Mouse (Mus musculus): ENCODE measurements around the gene Ppp1r1c. TPM values are rescaled to one million over a fixed set of nuclear protein-coding genes. Genes with fewer than 3 reads are reported as not detected.
"Not testable (repeated sequence)": the region's sequence is repeated elsewhere in the genome, so short reads cannot be mapped to it uniquely, and the experiment has no call there.

Ppp1r1c gene
- polyA plus RNA-seq, 3 experiments from 2014 or later, result 0.09 TPM; not detected in 2

DNA sequence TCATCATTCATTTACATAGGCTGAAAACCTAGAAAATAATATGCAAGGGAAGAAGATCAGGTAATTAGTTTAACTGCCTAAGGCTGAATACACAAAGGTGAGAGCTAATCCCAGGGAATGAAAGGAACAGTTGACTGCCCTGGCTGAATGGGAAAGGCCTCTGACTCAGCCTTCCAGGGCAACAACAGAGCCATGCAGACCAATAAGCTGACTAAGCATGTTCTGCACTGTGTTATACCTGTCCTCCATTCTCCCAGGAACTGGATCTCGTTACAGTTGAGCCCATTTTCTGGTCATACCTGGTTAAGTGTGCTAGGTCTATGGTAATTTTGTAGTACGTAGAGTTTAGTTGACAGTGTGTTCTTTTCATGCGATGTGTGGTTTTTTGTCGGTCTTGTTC, 36.6 kb downstream of the Ppp1r1c start:
- ATAC-seq, result no peak

DNA sequence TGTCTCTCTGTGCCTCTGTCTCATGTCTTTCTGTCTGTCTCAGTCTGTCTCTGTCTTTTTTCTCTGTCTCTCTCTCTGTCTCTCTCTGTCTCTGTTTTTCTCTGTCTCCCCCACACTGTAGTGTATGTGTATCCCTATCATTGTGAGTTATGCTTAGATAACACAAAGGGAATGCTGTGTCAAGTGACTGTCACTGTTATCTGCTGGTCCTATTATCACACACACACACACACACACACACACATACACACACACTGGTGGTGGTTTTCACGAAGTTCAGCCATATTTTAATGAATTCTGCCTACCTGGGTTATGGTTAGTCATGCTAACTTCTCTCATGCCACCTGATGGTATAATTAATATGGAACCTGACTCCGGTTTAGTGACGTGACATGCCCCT, 44.1 kb downstream of the Ppp1r1c start:
- no peak for ATAC-seq

DNA sequence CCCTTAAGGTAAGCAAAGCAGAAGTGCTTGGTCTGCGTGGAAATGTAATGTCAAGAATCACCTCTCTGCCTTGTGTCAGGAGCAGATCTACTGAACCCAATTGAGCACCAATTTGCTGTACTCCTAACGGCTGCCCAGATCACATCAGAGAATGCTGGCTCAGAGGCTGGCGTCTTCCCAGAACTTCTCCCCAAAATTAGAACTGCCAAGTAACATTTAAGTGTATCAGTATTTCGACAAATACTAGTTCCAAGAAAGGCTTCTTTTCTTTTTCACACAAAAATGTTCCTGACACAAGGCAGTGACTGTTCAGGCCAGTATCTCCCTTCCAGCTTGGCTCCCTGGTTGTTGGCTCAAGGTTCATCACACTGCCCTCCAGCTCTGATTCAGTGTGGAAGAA, 52.4 kb downstream of the Ppp1r1c start:
- no peak for ATAC-seq

DNA sequence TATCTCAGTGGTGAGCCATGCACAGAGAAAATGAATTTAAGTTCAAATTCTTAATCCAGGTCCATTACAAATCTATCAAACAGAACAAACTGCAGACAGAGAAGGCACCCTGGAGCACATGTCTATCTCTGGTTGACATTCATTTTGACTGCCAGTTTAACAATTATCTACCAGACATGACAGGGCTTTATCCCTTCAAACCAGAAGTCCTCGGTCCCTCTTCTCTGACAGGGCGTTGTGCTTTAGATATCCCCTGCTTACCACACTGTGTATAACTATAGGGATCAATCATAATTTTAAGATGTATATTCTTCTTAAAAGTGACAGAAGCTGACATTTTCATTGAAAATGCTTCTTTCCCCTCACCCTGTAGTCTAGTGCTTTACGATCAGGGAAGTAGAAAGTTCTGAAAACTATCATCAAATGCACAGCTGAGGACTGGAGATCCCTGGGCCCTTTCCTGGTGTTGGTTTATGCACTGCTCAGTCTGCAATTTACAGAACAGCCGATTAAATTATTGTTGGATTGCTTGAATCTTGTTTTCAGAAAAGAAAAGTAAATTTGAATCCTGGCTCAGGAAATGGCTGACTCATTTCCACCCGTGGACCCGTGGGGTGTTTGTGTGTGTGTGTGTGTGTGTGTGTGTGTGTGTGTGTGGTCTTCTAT, 55.3 kb downstream of the Ppp1r1c start:
- no peak for ATAC-seq

DNA sequence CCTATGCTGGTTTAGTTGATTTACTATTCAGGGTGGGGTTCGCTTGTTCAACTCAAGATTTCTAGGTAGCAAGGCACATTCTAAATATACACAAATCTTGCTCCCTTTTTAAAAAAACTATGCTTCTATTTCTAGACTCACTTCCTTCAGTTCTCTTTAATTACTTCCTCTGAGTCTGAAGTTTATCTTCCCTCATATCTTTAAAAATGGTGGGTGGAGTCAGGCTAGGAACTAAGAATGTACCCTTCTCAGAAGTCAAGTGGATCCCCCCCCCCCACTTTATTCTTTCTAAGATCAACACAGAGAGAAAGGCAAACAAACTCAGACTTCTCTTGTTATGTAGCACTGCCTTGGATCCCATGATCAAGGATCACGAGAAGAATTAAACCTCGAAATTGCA, 57.5 kb downstream of the Ppp1r1c start:
- ATAC-seq, result no peak

DNA sequence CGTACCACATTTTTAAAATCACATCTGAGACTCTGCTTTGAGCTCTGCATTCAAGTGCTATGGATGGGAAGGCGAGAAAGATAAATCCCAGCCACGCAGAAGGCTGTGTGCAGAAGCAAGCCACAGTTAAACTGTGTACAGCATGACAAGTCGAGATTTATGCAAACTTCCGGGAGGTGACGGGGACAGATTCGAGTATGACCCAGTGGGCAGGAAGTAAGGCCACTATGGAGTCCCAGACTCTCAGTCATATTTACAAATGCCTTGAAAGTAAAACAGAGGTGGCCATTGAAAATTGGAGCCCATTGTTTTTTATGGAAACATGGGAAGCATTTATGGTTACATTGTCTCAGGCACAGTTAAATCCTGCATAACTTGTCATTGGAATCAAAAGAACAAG, 58.1 kb downstream of the Ppp1r1c start:
- ATAC-seq, result no peak

DNA sequence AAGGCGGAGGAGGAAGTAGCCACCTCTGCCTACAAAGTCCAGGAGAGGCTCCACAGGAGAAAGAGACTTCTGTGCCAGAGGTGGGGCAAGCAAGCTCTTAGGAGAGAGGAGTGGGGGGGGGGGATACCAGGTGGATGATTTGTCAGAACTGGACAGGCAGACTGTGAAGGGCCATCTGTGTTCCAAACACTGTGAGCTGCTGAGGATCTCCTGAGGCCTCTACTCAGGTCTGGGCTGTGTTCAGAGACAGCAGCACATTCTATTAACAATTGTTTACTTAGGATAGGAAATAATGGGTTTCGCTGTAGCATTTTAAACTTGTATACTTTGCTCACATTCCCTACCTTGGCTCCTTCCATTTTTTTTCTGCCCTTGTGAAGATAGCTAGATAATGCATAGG, 61.0 kb downstream of the Ppp1r1c start:
- no peak for ATAC-seq

DNA sequence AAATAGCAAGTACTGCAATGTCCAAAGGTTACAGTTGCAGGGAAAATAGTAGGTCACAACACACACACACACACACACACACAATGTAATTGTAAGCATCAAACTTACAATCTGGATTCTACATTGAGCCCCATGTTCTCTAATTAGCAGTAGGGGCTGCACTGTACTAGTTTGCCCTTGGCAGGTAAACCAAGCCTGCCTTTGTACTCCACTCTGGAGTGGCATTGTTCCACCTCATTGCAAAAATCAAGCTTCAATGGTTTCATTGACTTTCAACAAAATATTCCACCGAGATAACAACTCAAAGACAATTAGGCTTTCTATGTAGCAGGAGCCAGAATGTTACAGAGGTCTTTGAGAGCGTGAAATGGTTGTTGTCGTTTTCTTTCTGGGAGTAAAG, 62.7 kb downstream of the Ppp1r1c start:
- ATAC-seq, result no peak

DNA sequence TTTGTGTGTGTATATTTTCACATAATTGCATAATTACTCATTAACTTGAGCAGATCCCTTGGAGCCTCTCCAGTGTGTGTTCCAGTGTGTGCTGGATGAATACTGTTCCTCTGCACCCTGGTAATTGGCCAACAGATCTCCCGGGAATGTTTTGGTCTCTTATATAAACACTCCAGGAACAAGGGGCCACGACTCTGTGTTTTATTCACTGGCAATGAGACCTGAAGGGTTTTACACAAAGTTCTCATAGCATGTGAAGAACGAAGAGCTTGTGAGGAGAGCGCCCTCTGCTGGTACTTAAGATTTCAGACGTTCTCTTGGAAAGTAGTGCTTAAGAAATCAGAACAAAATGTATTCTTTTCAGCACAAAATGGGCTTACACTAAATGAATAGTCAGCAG, 66.8 kb downstream of the Ppp1r1c start:
- ATAC-seq, result no peak

DNA sequence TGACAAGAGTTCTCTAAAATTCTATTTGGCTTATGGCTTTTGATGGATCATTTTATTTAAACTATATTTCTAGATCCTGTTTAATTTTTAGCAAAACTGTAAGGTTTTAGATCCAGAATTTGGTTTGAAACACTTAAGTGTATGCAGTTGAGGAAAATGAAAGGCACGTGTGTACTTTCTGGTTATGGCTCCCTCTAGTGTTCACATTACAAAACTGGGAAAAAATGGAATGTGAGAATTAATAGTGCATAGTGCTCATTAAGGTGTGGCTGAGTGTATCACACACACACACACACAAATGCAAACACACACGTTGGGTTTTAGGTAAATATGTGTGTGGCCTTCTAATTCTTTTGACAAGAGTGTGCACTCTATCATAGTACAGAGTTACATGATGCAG, 70.2 kb downstream of the Ppp1r1c start:
- no peak for ATAC-seq

DNA sequence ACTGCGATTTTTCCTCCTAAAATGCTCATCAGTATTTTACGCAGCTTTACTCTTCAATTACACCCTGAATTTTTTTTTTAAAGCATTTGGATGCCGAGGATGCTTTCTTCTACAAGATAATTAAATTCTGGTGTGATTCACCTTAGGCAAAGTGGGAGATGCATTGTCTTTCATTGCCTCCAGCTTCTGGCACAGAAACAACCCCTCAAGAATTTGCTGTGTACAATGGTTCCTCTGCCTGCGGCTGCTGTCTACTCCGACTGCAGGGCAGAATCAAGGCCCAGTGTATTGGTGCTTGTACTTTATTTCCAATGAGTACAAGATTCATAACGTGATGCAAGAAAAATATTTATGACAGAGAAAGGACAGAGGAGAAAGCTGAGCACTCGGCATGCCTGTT, 73.2 kb downstream of the Ppp1r1c start:
- no peak for ATAC-seq

DNA sequence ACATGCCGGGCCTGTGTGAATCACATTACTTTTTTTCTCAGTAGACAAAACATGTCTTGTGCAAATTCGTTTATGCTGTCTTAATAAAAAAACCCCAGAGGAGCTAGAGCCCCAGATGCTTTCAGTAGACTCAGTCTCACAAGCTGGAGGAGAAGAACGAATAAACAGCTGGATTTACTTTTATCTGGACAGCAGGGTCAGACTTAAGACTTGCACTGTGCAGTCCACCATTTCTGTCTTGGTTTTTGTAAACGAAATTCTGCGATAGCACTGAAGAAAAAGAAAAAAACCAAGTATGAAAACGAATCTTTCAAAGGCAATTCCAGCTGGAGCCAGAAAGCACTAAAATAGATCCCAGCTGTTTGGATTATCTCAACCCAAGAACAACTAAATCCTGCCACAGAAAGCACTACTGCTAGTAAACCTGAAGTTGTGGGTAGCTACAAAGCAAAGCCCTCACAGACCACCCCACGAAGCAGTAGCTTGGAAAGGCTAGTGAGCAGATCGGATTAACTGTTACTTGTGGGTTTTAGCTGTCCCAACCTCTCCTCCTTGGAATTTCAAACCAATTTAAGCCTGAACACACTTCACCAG, 78.1 kb downstream of the Ppp1r1c start:
- ATAC-seq, result no peak

DNA sequence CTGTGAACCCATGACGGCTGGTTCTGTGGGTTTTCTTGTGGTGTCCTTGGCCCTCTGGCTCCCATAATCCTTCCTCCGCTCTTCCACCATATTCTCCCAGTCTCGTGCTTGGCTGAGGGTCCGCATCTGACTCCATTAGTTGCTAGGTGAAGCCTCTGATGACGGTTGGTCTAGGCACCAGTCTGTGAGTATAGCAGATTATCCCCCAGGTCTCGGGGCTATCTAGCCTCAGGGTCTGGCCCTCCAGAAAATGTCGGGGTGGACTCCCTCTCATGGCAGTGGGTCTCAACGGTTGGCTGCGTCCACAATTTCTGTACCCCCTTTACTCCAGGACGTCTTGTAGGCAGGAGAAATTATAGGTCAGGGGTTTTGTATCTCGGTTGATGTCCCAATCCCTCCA, 78.9 kb downstream of the Ppp1r1c start:
- no peak for ATAC-seq

DNA sequence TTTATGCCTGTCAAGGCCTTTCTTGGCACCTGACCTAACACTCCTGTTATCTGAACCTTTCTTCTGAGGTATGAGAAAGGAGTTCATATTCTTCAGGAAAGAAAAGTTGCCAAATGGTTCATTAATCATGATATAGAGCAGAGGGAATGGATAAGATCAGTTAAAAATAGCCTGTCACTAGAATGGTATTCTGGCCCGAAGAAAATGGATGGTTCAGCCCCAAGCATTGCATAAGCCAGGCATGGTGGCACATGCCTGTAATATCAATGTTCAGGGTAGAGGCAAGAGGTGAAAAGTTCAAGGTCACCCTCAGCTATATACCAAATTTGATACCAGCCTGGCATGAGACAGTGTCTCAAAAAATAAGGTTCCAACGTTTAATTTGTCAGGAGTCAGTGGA, 85.6 kb downstream of the Ppp1r1c start:
- no peak for ATAC-seq

DNA sequence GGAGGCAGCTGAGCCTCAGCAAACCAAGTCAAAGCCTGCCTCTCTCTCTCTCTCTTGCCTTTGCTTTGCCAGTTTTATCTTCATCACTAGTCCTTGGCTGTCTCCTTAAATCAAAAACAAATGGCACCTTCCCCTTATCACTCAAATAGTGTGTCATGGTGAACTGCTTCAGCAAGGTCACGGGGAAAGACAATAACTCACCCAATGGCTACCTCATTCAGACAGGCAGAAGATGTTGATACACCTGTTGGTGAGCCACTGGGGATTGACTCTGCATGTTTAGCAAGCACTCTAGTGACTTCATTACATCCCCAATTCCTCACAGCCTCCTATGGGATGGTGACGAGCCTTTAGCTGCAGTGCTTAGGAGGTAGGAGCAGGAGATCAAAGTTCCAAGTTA, 89.9 kb downstream of the Ppp1r1c start:
- ATAC-seq, result no peak

DNA sequence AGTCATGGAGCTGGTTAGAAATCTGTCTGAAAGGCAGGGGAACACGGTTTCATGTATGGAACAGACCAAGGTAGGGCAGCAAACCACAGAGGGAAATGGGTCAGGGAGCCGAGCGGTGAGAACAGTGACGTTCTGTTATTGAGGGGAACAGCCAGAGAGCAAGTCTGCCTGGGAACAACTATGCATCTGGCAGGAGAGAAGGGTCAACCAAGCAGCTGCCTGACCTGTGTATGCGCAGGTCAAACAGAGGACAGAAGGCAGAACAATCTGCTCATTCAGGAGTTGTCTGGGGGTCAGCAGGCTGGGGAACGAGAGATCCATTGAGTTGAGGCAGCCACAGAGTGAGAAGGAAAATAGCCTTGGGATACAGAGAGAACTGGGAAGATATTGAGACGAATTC, 91.0 kb downstream of the Ppp1r1c start:
- ATAC-seq, result no peak

DNA sequence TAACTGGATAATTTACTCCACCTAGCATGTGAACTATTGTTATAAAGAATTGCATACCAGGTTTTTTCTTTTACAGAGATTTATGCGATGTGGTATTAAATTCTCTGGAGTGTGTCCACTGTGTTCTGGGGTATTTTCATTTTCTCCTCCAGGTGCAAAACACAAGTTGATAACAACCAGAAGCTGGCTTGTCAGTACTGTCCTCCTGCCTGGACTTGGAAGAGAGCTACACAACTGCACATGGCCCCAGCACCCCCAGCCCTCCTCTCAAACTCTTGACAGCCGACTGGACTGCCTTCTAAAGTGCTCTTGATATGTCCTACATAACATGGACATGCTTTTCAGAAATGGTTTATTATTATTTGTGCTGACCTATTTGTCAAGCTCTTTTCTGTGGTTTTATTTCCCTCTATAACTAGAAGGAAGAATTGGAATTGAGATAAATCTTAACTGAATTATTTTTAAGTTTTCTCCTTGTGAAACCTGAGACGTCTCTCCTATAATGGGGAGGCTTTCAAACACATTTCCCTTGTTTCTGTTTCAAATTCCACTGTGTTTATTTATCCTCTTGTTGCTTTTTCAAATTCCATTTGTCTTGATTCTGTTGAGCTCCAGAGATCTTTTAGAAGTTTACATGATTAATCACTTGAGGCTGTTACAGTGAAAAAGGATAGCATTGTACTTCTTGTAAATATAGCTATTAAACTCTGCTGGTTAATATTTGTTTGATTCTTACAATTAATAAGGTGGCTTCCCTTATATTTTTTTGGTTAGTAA, 108.3 kb downstream of the Ppp1r1c start:
- no peak for ATAC-seq

DNA sequence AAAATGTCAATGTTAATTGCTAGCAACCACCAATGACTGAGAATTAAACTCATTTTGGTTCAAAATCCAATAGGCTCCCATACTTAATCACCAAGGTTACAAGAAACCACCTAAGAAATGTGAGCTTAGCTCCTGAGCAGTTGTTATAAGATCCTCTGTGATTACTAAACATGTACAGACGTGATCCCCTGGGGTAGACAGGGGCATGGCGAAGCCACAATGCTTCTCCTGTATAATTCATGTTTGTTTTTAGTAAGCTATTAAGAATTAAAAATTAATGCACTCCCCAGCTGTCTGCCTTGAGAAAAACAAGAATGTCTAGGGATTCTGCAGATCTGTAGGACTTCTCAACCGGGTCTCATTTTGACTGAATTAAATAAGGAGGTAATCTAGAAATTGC, 112.0 kb downstream of the Ppp1r1c start:
- no peak for ATAC-seq

DNA sequence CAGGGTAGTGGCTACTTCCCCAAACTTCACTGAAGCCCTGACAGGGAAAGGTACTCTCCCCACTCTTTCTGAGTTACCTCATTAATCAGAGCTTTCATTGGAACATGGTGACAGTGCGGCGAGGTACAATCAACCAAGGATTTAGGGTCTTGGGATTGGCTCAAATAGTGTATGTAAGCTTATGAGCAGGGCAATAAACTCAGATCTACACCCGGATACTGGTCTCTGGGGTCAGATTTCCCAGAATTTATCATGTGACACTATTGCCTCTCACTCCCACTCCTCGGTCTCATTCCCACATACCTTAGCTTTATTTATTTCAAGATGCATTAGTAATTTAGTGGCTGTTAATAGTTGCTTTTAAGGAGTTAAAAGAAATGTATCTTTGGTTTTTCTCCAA, 118.3 kb downstream of the Ppp1r1c start:
- no peak for ATAC-seq

DNA sequence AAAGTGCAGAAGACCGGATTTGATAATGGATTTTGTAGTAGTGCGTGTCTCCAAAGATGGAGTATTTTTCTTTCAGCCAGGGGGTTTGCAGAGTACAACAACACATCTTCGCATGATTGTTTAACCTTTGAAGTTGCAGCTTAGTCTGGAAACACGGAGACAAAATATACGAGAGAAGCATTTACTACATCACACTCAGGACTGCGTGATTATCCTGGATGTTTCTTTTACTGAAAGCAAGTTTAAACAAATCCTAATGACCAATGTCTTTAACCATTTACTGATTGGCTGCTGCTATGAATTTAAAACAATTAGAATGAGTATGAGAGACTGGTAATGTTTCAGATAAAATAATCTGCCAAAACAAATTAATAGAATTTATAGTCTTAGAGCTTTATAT, 131.5 kb downstream of the Ppp1r1c start:
- no peak for ATAC-seq

DNA sequence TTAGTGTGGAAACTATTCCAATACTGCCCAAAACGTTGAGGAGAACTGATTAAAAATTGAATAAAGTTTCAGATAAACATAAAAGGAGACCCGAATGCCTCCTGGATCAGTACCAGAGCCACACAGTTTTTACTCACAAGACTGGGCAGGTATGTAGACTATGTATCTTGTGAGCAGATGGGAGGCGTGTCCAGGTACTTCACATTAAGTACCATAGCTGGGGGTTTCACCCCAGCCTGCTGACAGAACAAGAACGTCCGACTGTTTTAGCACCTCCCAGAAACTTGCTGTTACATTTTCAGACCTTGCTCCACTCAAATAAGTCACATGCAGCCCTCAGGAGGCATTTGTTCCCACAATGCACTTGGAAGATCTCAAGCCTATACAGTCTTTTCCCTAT, 131.9 kb downstream of the Ppp1r1c start:
- ATAC-seq, result no peak

DNA sequence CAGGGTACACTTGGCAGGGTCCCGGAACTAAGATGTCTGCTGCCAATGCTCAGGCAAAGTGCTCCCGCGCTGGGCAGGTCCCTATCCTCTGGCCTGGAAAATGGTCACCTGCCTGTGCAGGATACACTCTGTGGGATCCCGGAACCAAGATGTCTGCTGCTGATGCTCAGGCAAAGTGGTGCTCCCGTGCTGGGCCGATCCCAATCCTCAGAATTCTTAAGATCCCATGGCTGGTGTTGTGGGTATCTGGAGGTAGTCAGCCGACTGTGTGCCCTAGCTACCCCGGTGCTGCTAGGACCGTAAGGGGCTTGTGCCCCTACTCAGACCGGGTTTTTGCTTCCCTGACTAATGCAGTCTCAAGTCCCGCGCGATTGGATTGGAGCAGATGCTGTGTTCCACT, 139.8 kb downstream of the Ppp1r1c start:
- ATAC-seq, result not testable (repeated sequence)

DNA sequence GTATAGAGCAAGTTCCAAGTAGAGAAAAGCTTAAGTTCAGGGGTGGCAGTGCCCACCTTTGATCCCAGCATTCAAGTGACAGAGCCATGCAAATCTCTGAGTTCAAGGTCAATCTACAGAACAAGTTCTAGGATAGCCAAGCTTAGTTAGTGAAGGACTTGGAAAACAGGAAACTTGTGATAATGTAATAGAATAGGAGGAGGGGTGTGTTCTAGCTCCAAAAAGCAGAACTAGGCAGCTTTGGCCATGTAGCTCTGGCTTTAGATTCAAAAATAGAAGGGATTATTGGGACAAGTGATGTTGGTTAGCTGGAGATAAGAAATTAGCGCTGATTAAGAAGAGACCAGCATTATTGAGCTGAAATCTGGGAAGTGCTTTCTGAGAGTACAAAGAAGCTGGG, 149.3 kb downstream of the Ppp1r1c start:
- ATAC-seq, result no peak

DNA sequence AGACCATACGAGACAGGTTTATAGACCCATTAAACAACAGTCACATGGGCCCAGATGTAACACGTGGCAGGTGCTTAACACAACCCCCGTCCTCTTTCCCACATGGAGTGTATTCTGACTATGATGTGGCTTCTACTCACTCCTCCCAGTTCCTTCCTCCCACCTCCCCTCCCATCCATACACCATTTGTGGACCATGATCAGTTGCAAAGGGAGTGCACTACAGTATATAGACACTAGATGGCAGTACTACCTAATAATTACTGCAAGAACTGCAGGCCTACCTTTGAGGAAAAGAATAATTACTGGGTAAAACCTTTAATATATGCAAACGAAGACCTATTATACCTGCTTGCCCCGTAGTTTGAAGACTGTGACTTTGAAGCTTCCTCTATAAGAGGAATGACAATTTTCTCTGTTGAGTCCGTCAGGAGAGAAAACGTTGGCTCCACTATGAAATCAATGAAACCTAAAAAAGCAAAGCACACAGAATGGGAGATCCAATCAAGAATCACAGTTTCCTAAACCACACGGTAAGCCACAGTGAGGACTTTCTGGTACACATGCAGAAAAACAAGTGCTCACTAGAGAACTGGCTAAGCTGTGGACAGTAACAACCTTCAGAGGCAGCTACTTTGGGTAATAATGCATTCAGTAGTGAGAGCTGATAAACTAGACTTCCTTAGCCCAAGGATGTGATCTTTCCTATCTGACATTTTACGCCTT, 157.9 kb downstream of the Ppp1r1c start:
- peak; percentile 77 for ATAC-seq

Data from inflammation-experienced regulatory T-cells, adult 6 months (primary cell).